ENCODE assay signal across 9 mouse cellular contexts in the genomic region with DNA sequence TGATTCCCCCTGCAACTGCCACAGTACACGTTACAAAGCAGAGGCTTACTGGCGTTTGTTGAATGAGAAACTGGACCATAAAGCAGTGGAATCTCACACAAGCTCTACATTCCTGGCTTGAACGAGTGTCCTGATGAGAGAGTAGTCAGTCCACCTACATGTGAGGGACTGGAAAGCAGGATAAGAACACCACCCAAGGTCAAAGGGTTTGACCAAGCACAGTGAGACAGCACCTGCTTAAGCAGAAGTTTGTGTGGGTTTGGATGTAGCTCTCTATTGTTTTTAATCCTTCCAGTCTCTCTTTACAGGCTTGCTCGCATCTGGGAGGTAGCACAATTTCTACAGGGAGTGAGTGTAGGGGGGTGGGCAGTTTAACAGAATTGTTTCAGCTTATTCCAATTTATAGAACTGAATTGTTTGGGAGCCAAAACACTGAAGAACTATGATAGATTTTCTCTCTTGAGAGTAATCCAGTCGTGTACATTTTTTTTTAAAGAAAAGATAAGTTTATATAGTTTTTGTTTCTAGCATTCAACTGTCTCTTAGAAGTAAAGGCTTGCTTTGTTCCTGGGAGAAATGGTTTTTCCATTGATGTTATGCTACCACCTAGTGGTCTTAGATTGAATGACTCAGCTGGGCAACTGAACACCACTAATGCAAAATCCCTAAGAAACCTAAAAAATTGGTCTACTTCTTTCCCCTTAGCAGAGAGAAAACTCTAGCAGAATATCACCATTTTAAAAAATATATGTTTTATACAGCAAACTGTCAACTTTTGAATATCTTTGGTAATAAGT.
DNase-seq lines count a peak whose midpoint lies in the region; ATAC-seq lines count a peak whose summit lies in the region.
"Had no signal": no experiment of that assay in that cellular context is flagged by ENCODE, and none has a peak within 500 bp of the region (broad histone marks: within the 10 kb centered on the region; RNA-seq: fewer than 3 reads in every experiment).

No protein-coding gene starts in this region.

- H3K9me3 ChIP-seq in heart, embryonic 12.5 days (replicated peaks): no peaks in the 10 kb centered on the region
- H3K9me3 ChIP-seq in intestine, embryonic 14.5 days (ENCODE audit: control insufficient read depth, low read length): no peaks in the 10 kb centered on the region
- H3K9me3 ChIP-seq: limb, embryonic 15.5 days had no signal

- H3K36me3 ChIP-seq in heart, embryonic 12.5 days: no peaks in the 10 kb centered on the region
- no peaks in the 10 kb centered on the region for H3K36me3 ChIP-seq in intestine, embryonic 14.5 days (ENCODE audit: control insufficient read depth, insufficient read depth, low read length)
- H3K36me3 ChIP-seq: limb, embryonic 15.5 days had no signal

- ATAC-seq in heart, embryonic 12.5 days (ENCODE audit: insufficient number of reproducible peaks, low FRiP score): no peak
- no peak for ATAC-seq in intestine, embryonic 14.5 days (replicated peaks; ENCODE audit: low FRiP score, low TSS enrichment, low read depth)

- H3K4me2 ChIP-seq in heart, embryonic 12.5 days: no peak overlapping the region
- H3K4me2 ChIP-seq in intestine, embryonic 14.5 days (ENCODE audit: low read length): no peak overlapping the region
- H3K4me2 ChIP-seq: limb, embryonic 15.5 days had no signal

- H3K27me3 ChIP-seq in heart, embryonic 12.5 days (replicated peaks): no peaks in the 10 kb centered on the region
- H3K27me3 ChIP-seq in intestine, embryonic 14.5 days (replicated peaks; ENCODE audit: control insufficient read depth, insufficient read depth, low read length): no peaks in the 10 kb centered on the region

- H3K27ac ChIP-seq in heart, embryonic 12.5 days (ENCODE audit: poor library complexity, severe bottlenecking): no peak overlapping the region
- H3K27ac ChIP-seq in intestine, embryonic 14.5 days (ENCODE audit: low read depth): no peak overlapping the region
- H3K27ac ChIP-seq: limb, embryonic 15.5 days had no signal

- DNase-seq in heart, postnatal 4 days: peak; percentile 19
- DNase-seq in MN1 (ENCODE audit: low spot score): peak; percentile 54
- peak; percentile 84 for DNase-seq in embryo, embryonic 10.5 days (ENCODE audit: low spot score)
- peak; percentile 53 for DNase-seq in intestine, embryonic 14.5 days (ENCODE audit: low spot score)
- DNase-seq in lung, postnatal 25 days (ENCODE audit: low spot score): peak; percentile 29
- no peak for DNase-seq in natural killer cell, adult 2 months (ENCODE audit: low spot score in 2 of 2)
- no peak for DNase-seq in gastrocnemius, postnatal 4 days (ENCODE audit: low spot score in 2 of 2)

- no peak overlapping the region for H3K4me3 ChIP-seq in heart, embryonic 12.5 days
- H3K4me3 ChIP-seq in intestine, embryonic 14.5 days (ENCODE audit: low read depth, low read length): no peak overlapping the region
- H3K4me3 ChIP-seq: limb, embryonic 15.5 days had no signal

- WGBS in heart, embryonic 12.5 days: 33% methylated on average over 5 of the region's 5 CpGs
- 26% methylated on average over 5 of the region's 5 CpGs for WGBS in intestine, embryonic 14.5 days

- no peak overlapping the region for H3K9ac ChIP-seq in heart, embryonic 12.5 days
- no peak overlapping the region for H3K9ac ChIP-seq in intestine, embryonic 14.5 days (ENCODE audit: low read length)
- H3K9ac ChIP-seq: limb, embryonic 15.5 days had no signal

- 0 out of 2 replicates have a peak, but pooled peaks cover 4% of the 10 kb centered on the region for H3K4me1 ChIP-seq in heart, embryonic 12.5 days (replicated peaks)
- no peaks in the 10 kb centered on the region for H3K4me1 ChIP-seq in intestine, embryonic 14.5 days (replicated peaks; ENCODE audit: control insufficient read depth, insufficient read depth, low read length)
- H3K4me1 ChIP-seq: limb, embryonic 15.5 days had no signal

Comparison
In these comparisons a context has a peak if more than half of its experiments do, and no peak if none do; other contexts are left out.
1. DNase-seq: peak in heart, postnatal 4 days (single experiment), MN1 (single experiment), embryo, embryonic 10.5 days (single experiment), intestine, embryonic 14.5 days (single experiment) and lung, postnatal 25 days (single experiment); none in natural killer cell, adult 2 months (0 of 2) and gastrocnemius, postnatal 4 days (0 of 2).